13 mouse cellular contexts compared by ENCODE assay signal in genomic region chr3:47450026-47450425, GRCm38 (mm10).
"Had no signal": no experiment of that assay in that cellular context is flagged by ENCODE, and none has a peak within 500 bp of the region (broad histone marks: within the 10 kb centered on the region; RNA-seq: fewer than 3 reads in every experiment).

No protein-coding gene starts in this region.

- DNase-seq: lung, adult 18-20 months; lung, embryonic 14.5 days; lung, postnatal 10 days; lung, postnatal 4 days; midbrain, embryonic 14.5 days; retina, postnatal 1 day; right cerebral cortex, adult 18-20 months; right cerebral cortex, postnatal 25 days; right cerebral cortex, postnatal 4 days; spleen, adult 18-20 months; thymus, adult 18-20 months; thymus, postnatal 14 days; thymus, postnatal 36 days had no signal
